Mouse (Mus musculus) forebrain, embryonic 15.5 days (tissue): Measurements from ENCODE around the gene Fbxl2. TPM values are rescaled to one million over a fixed set of nuclear protein-coding genes. Genes with fewer than 3 reads are reported as not detected.
"Not testable (repeated sequence)": the region's sequence is repeated elsewhere in the genome, so short reads cannot be mapped to it uniquely, and the experiment has no call there.

ENCODE experiments used
- ATAC-seq: fragments of 200-750 bp; cut with Nextera tagmentation; replicated peaks from 2 replicates; pipeline ENCODE4 v1.8.0; 2017; ENCODE audit warnings: mild to moderate bottlenecking, moderate TSS enrichment, moderate library complexity
- H3K27ac ChIP-seq: fragments of 300-500 bp; sonication (generic); replicated peaks from 2 replicates; pipeline ENCODE4 v1.5.1; 2015; ENCODE audit warnings: mild to moderate bottlenecking, inconsistent platforms
- H3K27me3 ChIP-seq: fragments of 300-500 bp; sonication (generic); 2 replicates; pipeline ENCODE4 v1.6.1; 2015; ENCODE audit warnings: inconsistent platforms
- H3K36me3 ChIP-seq: fragments of 300-500 bp; sonication (generic); 2 replicates; pipeline ENCODE4 v1.6.1; 2015; ENCODE audit warnings: mild to moderate bottlenecking, inconsistent platforms
- H3K4me1 ChIP-seq: fragments of 300-500 bp; sonication (generic); 2 replicates; pipeline ENCODE4 v1.6.1; 2015; ENCODE audit warnings: inconsistent platforms
- H3K4me2 ChIP-seq: fragments of 300-500 bp; sonication (generic); replicated peaks from 2 replicates; pipeline ENCODE4 v1.6.1; 2015; ENCODE audit warnings: mild to moderate bottlenecking, inconsistent platforms
- H3K4me3 ChIP-seq: fragments of 300-500 bp; sonication (generic); 2 replicates; pipeline ENCODE4 v1.5.1; 2015; ENCODE audit warnings: mild to moderate bottlenecking, inconsistent platforms
- H3K9ac ChIP-seq: fragments of 300-500 bp; sonication (generic); replicated peaks from 2 replicates; pipeline ENCODE4 v1.6.1; 2015; ENCODE audit warnings: mild to moderate bottlenecking, inconsistent platforms
- H3K9me3 ChIP-seq: fragments of 300-500 bp; sonication (generic); 2 replicates; pipeline ENCODE4 v1.6.1; 2016; ENCODE audit warnings: inconsistent platforms
- WGBS: fragments of 180-500 bp; shearing (Covaris S2); methylation state at CpG from one replicate; pipeline ENCODE4 v1.1.7; 2015; ENCODE audit warnings: mixed read lengths; 5-methylcytosine and 5-hydroxymethylcytosine counted together
- polyA plus RNA-seq: library from polyadenylated mRNA; unstranded; fragments of >200 nt; fragmentation: Nextera tagmentation; extraction: Ambion mirVana; gene quantifications from 2 replicates; pipeline ENCODE4 v1.2.1, GENCODE M21; 2015

The Fbxl2 gene
- polyA plus RNA-seq: 19.0 and 22.5 TPM in 2 replicates

GRCm38 (mm10) chr9:114046028-114046427, at the start of gene Fbxl2:
Fbxl2 (minus strand) TSS chr9:114046191.
- H3K4me3 ChIP-seq: no peak within 1 kb of the TSS
- no peak within 1 kb of the TSS for H3K4me2 ChIP-seq
- no peaks in the 10 kb centered on the region for H3K27me3 ChIP-seq
- no peaks in the 10 kb centered on the region for H3K4me1 ChIP-seq
- WGBS: 88% methylated on average over 10 of the region's 10 CpGs
- no peak within 1 kb of the TSS for H3K27ac ChIP-seq
- no peak within 1 kb of the TSS for H3K9ac ChIP-seq
- no peaks in the 10 kb centered on the region for H3K36me3 ChIP-seq
- ATAC-seq: no peak
- H3K9me3 ChIP-seq: no peaks in the 10 kb centered on the region

GRCm38 (mm10) chr9:114094854-114095253, 48.9 kb upstream of the Fbxl2 start:
- no peak overlapping the region for H3K27ac ChIP-seq
- 97% methylated on average over 2 of the region's 2 CpGs for WGBS
- H3K4me2 ChIP-seq: no peak overlapping the region
- no peak overlapping the region for H3K9ac ChIP-seq
- H3K9me3 ChIP-seq: no peaks in the 10 kb centered on the region
- no peaks in the 10 kb centered on the region for H3K36me3 ChIP-seq
- no peaks in the 10 kb centered on the region for H3K27me3 ChIP-seq
- no peaks in the 10 kb centered on the region for H3K4me1 ChIP-seq
- no peak for ATAC-seq
- no peak overlapping the region for H3K4me3 ChIP-seq

DNA sequence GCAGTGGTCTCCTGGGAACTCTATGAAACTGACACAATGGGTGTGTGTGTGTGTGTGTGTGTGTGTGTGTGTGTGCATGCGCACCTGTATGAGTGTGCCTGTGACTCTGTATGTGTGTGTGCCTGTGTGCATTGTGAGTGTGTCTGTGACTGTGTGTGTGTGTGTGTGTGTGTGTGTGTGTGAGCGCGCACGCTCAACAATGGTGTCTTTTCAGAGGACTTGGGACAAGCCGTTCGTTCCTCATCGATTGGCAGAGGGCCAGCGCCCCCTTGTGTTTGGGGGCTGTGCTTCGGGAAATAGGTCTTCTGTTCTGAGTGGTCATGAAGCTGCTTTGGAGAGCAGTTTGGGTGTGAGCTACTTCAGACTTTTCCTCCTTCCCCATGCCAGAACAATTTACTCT, 46.2 kb upstream of the Fbxl2 start:
- H3K9me3 ChIP-seq, H3K4me3 ChIP-seq, H3K4me2 ChIP-seq, H3K36me3 ChIP-seq, H3K9ac ChIP-seq, H3K27me3 ChIP-seq, H3K4me1 ChIP-seq, ATAC-seq, H3K27ac ChIP-seq: not testable (repeated sequence)
- 10% methylated on average over 9 of the region's 9 CpGs for WGBS

GRCm38 (mm10) chr9:114088885-114089284, 42.9 kb upstream of the Fbxl2 start:
- H3K9me3 ChIP-seq, H3K9ac ChIP-seq, ATAC-seq, H3K4me3 ChIP-seq, H3K4me2 ChIP-seq, H3K27ac ChIP-seq, H3K27me3 ChIP-seq, H3K36me3 ChIP-seq, H3K4me1 ChIP-seq: not testable (repeated sequence)
- 82% methylated on average over 6 of the region's 6 CpGs for WGBS

GRCm38 (mm10) chr9:114087106-114087815, 41.3 kb upstream of the Fbxl2 start:
- ATAC-seq: no peak
- no peaks in the 10 kb centered on the region for H3K9me3 ChIP-seq
- no peak overlapping the region for H3K27ac ChIP-seq
- H3K4me3 ChIP-seq: no peak overlapping the region
- no peak overlapping the region for H3K9ac ChIP-seq
- no peaks in the 10 kb centered on the region for H3K27me3 ChIP-seq
- no peaks in the 10 kb centered on the region for H3K4me1 ChIP-seq
- no peaks in the 10 kb centered on the region for H3K36me3 ChIP-seq
- WGBS: 75% methylated on average over 11 of the region's 11 CpGs
- H3K4me2 ChIP-seq: no peak overlapping the region

GRCm38 (mm10) chr9:114086422-114086821, 40.4 kb upstream of the Fbxl2 start:
- no peak for ATAC-seq
- H3K4me1 ChIP-seq: no peaks in the 10 kb centered on the region

DNA sequence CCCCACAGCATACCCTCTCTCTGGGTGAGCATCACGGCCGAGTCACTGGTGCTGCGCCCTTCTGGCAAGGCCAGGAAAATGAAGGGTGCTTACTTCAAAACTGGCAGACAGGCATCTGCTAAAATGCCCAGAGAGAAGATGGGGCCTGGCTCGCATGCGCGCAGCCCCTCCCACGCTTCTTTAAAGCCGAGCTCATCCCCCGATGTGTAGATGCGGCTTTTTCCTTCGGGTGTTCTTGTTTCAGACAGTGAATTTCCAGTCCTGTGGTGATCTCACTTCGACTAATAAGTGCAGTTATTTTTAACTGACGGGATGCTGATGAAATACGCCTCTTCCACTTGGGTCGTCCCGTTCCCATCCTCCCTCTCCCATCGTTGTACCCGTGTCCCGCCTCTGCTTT, 27.7 kb upstream of the Fbxl2 start:
- Histone ChIP-seq H3K9me3 (no peaks in the 10 kb centered on the region), H3K27ac (no peak overlapping the region), H3K4me2 (no peak overlapping the region), H3K4me3 (no peak overlapping the region), H3K4me1 (no peaks in the 10 kb centered on the region), H3K9ac (no peak overlapping the region), H3K27me3 (no peaks in the 10 kb centered on the region), H3K36me3 (no peaks in the 10 kb centered on the region)
- 91% methylated on average over 19 of the region's 19 CpGs for WGBS
- ATAC-seq: no peak

More at GRCm38 (mm10) chr9:114086422-114086821, 40.4 kb upstream of the Fbxl2 start:
- Histone ChIP-seq H3K4me3 (no peak overlapping the region), H3K4me2 (no peak overlapping the region), H3K36me3 (no peaks in the 10 kb centered on the region), H3K9me3 (no peaks in the 10 kb centered on the region), H3K27me3 (no peaks in the 10 kb centered on the region), H3K27ac (no peak overlapping the region), H3K9ac (no peak overlapping the region)
- 95% methylated on average over 3 of the region's 3 CpGs for WGBS

DNA sequence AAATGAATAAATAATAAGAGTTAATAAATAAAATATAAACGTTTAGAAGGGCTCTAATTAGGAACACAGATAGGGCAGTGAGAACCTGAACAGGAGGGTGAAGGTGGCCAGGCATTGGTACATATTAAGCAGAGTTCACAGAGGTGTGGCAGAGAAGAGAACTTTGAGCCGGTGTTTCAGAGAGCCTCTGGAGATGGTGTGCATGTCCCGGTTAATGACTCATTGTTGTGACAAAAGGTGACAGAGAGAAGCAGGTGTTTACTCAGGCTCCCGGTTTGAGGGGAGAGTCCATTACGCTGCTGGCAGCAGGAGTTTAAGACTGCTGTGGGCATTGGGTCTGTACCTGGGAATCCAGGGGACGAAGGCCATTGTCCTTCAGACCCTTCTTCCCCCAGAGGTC, 23.4 kb upstream of the Fbxl2 start:
- H3K9me3 ChIP-seq: no peaks in the 10 kb centered on the region
- no peak for ATAC-seq
- H3K9ac ChIP-seq: no peak overlapping the region
- WGBS: 69% methylated on average over 6 of the region's 6 CpGs
- no peak overlapping the region for H3K4me2 ChIP-seq
- H3K27ac ChIP-seq: no peak overlapping the region
- H3K4me3 ChIP-seq: no peak overlapping the region
- no peaks in the 10 kb centered on the region for H3K27me3 ChIP-seq
- no peaks in the 10 kb centered on the region for H3K36me3 ChIP-seq
- H3K4me1 ChIP-seq: no peaks in the 10 kb centered on the region

DNA sequence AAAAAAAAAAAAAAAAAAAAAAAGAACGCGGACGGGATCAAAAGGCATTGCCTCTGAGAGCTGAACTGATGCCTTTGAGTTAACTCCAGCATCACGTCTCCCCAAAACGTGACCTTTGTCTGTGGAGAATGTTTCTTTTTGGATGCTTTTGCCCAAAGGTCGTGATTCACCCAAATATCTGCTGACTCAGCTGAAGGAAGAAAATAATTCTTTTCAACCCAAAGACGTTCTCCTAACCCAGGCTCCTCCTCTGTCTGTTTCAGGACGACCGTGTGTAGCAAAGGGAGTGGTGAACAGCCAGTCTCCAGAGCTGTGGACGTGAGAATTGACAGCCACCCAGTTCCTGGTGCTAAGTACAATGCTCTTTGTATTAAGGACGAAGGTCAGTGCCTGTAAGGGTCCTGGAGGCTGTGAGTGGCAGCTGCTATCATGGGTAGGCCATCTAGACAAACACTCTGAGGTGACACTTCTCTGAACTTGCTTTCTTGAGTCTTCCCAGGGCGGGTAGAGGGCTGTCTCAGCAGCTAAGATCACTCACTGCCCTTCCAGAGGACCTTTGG, 22.6 kb upstream of the Fbxl2 start:
- H3K27ac ChIP-seq: no peak overlapping the region
- H3K9ac ChIP-seq: no peak overlapping the region
- WGBS: 63% methylated on average over 12 of the region's 12 CpGs
- no peaks in the 10 kb centered on the region for H3K9me3 ChIP-seq
- H3K36me3 ChIP-seq: no peaks in the 10 kb centered on the region
- H3K4me1 ChIP-seq: no peaks in the 10 kb centered on the region
- no peak overlapping the region for H3K4me3 ChIP-seq
- no peak for ATAC-seq
- H3K27me3 ChIP-seq: no peaks in the 10 kb centered on the region
- H3K4me2 ChIP-seq: no peak overlapping the region

DNA sequence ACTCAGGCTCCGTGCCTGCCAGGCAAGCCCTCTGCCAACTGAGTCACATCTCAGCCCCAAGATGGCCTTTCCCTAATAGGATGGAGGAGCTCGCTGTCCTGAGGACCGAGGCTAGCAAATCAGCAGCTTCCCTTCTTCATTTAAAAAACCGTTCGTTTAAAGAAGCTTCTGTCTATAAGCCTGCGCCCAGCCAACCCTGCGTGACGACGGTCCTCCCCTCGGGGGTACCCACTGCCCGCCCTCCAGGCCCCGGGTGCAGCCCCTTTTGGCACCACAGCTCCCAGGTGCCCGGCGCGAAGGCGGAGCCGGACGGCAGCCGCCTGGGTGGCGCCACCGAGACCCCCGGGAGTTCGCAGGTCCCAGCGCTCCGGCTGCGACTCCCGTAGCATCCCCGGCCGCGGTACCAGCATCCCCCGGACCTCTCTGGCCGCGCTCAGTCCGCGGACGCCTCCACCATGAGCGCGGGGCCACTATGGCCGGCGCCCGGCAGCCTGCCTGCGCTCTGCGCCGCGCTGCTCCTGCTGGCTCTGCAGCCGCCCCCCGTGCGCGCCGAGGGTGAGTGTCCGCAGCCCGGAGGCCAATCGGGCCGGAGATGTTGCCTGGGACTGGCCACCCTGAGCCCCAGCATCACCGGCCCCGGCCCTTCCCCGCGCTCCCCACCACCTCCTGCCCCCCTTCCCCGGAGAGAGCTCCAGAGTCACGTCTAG, 11.3 kb upstream of the Fbxl2 start, which contains the start of gene Susd5:
Gene Susd5, plus strand, starts transcription at position 51 of the 707 bp plus-strand sequence.
- H3K9me3 ChIP-seq: no peaks in the 10 kb centered on the region
- ATAC-seq: peak; percentile 69
- under 1% methylated on average over 50 of the region's 60 CpGs for WGBS
- peaks cover 28% of the 10 kb centered on the region; the same call in 1 of the 2 replicates for H3K27me3 ChIP-seq
- H3K27ac ChIP-seq: no peak within 1 kb of the TSS
- H3K9ac ChIP-seq: peak within 1 kb of the TSS; percentile 41
- no peaks in the 10 kb centered on the region for H3K36me3 ChIP-seq
- H3K4me3 ChIP-seq: peak within 1 kb of the TSS; percentile 45
- H3K4me1 ChIP-seq: peaks cover 8% of the 10 kb centered on the region
- H3K4me2 ChIP-seq: peak within 1 kb of the TSS; percentile 84

DNA sequence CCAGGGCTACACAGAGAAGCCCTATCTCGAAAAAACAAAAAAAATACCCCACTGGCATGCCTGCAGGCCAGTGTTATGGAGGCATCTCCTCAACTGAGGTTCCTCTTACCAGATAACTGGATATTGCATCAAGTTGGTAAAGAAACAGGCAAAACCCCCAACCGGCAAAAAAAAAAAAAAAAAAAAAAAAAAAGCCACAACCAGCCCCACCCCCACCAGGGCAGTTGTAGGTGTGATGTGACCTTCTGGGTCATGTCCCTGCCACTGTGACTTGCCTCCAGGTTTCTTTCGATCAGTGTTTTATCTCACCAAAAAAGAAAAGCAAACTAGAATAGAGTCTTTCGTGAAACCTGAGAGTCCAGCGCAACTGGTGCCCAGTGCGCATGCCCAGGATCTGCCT, 6.9 kb upstream of the Fbxl2 start:
- WGBS: 80% methylated on average over 6 of the region's 6 CpGs
- no peak overlapping the region for H3K4me3 ChIP-seq
- H3K27me3 ChIP-seq: peaks cover 20% of the 10 kb centered on the region; the same call in 1 of the 2 replicates
- no peak overlapping the region for H3K4me2 ChIP-seq
- H3K4me1 ChIP-seq: peaks cover 8% of the 10 kb centered on the region
- no peak for ATAC-seq
- H3K9me3 ChIP-seq: no peaks in the 10 kb centered on the region
- no peak overlapping the region for H3K9ac ChIP-seq
- no peaks in the 10 kb centered on the region for H3K36me3 ChIP-seq
- H3K27ac ChIP-seq: no peak overlapping the region

DNA sequence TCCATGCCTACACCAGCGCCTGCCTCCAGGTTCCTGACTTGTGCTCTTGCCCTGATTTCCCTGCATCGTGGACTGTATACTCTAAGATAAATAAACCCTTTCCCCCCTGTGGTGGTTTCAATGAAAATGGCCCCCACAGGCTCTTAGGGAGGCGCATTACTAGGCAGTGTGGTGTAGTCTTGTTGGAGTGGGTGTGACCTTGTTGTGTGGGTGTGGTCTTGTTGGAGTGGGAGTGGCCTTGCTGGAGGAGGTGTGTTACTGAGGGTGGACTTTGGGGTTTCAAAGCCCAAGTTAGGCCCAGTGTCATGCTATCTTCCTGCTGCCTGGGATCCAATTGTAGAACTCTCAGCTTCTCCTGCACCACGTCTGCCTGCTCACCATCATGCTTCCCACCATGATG, 6.0 kb upstream of the Fbxl2 start:
- Histone ChIP-seq H3K4me3 (no peak overlapping the region), H3K9me3 (no peaks in the 10 kb centered on the region), H3K4me1 (peaks cover 2% of the 10 kb centered on the region), H3K36me3 (no peaks in the 10 kb centered on the region), H3K4me2 (no peak overlapping the region), H3K27ac (no peak overlapping the region), H3K27me3 (peaks cover 11% of the 10 kb centered on the region; the same call in 1 of the 2 replicates), H3K9ac (no peak overlapping the region)
- WGBS: 79% methylated on average over 4 of the region's 4 CpGs
- no peak for ATAC-seq
